Mouse (Mus musculus) urinary bladder, postnatal 14 days (tissue): ENCODE results near the gene Fam189a1.

Experiments used
- DNase-seq: peaks from one replicate; pipeline ENCODE4 v3.0.0; 2021; ENCODE audit warnings: low spot score

Fam189a1 gene

DNA sequence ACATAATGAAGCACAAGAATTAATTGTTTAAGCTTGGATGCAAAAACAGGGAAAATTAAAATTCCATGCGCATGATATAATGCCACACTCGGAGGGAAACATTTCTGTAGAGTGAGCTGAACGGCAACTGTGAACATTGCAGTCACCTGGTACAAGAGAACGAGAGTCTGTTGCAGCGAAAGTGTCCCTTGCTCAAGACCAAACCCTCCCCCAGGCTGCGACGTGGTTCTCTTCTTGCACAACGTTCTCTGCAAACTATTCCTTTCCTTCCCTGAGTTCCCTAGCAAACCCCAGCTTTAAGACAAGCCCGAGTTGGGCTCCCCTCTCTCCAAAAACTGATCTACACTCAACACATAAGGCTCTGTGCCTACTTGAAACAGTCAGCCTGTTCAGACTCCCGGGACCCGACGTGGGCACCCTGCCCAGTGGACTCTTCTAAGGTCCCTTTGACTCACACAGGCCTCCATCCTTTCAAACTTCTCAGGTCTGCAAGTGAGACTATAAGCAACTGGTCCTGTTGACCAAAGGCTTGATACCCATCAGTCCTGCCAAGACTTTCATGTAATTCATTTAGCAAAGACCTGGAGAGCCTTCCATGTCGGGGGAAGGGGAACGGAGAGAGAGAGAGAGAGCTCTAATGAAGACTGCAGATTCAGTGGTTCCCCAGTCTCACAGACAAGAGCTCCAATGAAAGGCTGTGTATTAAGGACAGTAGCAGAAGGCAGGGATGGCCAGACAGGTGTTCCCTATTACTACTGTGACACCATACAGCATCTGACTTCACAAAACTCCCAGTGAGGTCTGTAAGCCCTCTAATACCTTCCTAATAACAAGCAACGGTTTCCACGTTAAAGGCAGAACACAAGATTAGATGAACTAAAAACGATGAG lies 51.9 kb downstream of the Fam189a1 start:
- DNase-seq: no peak

DNA sequence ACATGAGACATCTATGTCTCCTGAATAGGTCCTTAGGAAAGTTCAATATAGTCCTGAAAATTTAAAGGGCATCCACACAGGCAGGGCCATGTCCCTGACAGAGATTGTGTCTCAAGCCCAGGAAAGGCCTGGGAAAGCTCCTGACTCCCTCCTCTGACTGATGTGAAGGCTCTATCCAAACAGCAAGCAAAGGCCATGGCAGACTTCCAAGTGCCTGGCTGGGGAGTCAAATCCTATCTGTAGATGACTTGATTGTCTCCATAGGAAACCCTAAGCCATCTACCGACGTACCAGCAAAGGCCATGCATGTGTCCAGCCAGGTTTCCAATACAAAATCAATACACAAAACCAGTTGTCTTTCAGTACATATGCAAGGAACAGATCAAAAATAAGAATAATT lies 54.7 kb downstream of the Fam189a1 start:
- DNase-seq: no peak

DNA sequence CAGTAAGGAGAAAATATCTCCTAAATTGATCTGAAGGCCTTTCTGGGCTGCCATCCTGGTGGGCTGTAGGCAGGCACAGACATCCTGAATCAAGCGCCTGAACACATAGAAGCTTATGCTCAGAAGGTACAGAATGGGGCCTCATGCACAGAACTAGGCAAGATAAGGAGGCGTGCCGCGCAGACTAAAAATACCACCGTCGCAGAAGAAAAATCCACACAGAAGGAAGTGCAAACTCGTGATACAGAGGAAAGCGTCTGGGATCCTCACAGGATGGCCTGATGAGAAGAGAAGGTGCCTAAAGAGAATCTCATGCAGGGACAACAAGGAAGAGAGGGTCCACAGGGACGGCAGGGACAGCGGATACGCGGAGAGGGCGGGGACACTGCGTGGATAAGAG lies 58.7 kb downstream of the Fam189a1 start:
- no peak for DNase-seq

DNA sequence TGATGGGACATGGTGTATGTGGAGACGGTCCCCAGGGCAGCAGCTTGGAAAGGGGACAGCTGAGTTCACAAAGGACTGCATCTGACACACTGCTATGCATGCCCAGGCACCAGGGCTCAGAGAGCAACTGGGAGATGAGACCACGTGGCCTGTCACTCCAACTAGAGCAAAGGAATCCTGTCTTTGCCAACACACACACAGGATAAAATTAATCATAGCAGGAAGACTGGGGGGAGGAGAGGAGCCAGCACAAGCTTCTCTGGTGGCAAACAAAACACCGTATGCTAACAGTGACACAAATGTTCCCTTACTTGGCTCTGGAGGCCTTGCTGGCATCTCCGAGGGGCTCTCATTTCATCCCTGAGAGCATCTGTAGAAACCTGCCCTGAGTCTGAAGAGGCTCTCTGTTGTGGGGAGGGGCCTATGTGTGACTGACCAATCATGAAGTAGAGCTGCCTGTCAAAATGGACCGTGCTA lies 60.7 kb downstream of the Fam189a1 start:
- DNase-seq: no peak

DNA sequence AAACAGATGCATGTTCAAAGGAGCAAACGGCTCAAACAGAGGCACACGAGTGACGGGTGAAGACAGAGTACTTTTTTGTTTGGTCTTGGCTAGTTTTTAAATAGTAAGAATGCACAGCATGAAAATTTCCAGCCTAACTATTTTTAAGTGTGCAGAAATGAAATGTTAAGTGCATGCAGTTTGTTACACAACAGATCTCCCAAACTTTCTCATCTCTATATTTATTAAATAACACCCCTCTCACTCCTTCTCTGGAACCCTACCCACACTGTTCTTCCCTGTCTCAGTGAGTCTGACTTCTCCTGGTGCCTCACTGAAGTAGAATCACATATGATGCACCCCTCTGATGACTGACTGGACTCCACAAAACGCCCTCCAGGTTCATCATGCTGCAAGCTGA lies 63.1 kb downstream of the Fam189a1 start:
- DNase-seq: no peak

DNA sequence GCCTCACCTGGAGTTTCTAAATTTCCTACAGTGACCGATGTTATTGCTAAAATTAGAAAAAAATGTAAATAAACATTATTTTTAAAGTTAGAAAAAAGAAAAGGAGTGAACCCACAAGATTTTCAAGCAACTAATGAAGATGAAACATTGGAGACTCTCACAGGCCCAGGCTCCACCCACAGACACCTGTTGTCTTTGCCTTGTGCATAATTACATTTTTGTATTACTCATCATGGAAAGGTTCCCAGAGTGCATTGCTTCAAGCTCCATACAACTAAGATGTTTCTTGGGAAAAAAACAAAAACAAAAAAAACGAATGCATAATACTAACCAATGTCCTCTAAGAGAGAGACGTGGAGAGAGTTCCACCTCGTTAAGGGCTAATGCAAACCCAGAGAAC lies 64.9 kb downstream of the Fam189a1 start:
- DNase-seq: no peak

DNA sequence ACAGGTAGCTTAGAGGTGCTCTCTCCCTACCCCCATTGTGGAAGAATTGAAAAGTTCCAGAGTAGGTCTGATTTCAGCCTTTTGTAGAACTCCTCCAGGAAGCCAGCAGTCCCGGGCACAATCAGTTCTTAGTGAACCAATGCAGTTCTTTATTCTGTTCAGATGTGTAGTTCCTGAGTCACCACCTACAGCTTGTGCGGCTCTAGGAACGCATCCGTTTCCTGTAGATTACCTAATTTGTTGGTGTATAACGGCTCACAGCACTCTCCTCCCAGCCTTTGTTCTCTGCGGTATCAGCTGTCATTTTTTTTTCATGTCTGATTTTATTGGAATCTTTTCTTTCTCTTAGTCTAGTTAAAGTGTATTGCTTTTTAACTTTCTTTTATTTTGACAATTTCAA lies 70.4 kb downstream of the Fam189a1 start:
- DNase-seq: no peak

DNA sequence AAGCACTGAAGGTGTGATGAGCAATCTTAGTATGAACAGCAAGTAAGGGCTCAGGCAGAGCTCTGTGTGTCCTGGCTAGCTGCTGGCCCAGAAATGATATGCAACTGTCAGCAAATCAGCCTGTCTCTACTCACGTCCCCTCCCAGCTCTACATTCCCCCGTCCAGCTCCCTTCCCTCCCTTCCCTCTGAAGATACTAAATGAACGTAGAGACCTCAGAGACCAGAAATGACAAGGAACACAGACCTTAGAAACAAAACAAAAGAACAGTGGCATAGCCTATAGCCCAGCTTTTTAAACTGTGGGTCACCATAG lies 73.6 kb downstream of the Fam189a1 start:
- no peak for DNase-seq

DNA sequence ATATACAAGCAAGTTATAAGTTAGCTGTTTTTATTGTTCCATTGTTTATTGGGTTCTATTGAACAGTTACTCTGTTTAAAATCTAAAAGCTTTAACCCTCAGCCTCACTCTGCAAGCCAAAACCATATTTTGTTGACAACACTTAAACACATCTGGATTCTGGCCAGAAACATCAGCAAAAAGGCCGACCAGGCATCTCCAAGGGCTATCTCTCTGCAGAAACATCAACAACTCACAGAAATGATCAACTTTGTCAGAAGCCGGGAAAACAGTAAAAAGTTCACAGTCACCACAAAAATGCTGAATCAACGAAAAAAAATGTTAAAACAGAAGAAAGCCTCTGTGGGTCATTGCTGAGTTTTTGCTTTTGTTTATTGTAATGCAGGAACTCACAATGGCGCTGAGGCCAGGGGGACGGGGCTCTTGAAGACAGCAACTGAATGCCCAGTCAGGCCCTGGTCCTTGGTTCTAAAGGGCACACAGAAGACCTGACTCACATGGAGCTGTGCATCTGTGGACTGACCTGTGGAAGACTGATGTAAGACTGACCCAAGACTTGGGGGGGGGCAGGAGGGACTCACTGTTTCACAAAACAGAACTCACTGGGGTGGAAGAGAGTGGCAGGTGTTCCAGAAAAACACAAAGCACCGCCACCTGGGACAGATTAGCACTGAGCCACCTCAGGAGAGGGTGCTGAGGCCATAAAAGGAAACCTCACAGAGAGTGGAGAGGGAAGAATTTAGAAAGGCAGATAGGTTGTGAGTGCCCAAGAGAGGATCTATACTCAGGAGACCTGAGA lies 74.2 kb downstream of the Fam189a1 start:
- DNase-seq: no peak

DNA sequence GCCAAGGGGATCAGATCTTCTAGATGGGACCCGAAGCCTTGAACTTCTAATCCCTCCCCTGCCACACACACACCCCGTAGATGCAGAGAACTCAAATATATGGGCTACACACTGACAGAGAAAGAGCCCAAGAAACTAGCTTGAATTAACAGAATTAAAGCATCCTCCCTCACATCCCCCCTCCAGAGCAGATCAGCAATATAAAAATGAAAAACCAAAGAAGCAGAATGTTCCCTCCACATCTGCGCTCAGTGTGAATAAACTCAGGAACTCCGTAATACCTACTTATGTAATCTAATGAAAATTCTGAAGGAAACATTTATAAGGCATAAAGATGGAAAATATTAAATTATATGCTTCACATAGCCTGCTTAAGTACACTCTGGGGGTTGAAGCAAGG lies 80.2 kb downstream of the Fam189a1 start:
- no peak for DNase-seq

DNA sequence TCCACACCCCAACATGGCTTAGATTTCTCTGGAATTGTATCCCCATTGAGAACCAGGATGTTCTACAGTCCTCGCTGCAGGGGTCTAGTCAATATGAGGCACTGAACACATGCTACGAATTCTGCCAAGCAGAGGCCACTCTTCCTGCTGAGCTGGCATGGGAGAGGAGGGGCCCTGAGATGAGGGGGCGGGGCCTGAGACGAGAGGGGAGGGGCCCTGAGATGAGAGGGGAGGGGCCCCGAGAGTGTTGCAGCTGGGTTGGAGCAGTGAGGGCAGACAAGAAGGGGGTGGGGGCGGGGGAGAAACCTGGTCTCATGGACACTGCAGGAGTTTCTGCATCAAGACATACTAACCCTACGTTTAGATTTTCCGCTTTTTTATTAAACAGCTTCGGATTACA lies 82.2 kb downstream of the Fam189a1 start:
- DNase-seq: no peak

DNA sequence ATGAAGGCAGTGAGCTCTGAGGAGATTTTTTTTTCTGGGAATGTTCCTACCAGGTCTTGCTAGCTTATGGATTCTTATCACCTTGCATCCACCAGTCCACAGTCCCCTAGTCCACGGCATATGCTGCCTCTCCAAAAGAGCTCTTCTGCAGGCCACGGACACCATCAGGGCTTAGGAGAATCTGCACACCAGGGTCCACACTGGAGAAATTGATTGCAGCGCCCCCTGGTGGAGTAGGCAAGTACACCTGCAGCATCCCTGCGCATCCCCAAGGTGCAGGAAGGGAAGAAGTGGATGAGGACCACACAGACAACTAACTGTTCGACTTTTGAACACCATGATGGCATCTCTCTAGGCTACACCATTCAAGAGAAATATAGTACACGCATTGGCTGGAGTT lies 82.8 kb downstream of the Fam189a1 start:
- peak; percentile 63 for DNase-seq

DNA sequence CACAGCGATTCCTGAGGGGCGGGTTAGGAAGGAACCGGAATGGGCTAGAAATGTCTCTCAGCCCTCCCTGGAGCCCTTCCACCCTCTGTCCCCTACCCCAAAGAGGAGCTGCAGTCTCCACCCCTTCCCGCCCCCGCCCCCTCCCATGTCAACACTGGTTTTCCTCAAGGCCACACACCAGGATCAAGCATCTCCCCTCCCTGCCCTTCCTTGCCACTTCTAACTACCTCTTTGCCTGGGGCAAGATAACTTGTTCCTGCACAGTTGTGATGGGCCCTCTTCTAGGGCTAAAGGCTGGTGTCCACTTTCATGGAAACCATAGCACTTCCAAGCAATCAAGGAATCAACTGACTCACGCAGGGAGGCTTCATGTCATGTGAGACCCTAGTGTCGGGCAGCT lies 90.2 kb downstream of the Fam189a1 start:
- DNase-seq: no peak

DNA sequence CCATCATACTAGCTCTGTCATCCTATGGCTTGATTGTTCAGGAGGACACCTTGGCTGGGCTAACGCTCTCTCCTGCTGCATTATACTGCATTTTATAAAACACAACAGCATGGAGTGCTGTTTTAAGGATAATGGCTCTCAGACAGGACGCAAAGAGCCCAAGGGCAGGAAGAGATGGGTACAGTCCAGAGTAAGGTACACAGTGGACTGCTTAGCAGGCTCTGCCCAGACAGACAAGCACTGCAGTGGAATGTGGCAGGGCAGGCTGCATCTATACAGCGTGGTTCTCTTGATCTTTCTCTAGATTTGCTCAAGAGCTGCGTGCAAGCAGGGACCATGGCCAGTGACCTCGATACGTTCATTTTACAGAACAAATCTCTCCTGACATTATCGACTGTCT lies 90.9 kb downstream of the Fam189a1 start:
- DNase-seq: no peak

DNA sequence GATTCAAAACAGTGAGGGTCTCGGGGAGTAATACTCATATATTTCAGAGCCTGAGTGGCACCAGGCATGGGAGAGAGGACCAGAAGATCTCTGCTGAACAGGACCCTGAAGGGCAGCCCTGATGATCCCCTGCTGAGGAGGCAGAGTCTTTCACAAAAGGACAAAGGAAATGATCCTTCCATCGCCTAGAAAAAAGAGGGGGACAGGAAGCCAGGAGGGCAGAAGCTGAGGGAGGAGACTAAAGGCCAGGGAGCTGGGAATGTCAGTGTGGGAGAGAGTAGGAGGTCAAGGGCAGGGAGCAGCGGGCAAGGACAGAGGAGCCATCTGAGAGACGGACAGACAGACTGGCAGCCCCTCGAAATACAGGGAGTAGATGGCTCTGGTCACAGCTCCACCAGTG lies 91.7 kb downstream of the Fam189a1 start:
- no peak for DNase-seq

DNA sequence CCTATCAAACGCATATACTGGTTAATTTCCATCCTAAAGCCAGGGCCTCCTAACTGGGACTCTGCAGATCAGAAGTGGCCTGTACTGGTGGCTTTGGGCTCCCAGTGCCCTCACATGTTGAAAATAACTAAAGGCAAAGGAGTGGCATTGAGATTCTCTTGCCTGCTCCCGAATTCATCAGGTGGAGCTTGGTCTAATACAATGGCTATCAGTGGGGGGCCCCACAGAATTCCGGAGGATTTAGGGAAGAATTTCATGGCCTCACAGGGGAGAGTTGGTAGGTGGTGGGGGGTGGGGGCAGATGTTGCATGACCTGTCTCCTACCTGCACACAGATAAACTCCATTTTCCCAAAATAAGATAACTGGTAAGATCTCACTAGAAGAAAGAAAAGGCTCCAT lies 92.3 kb downstream of the Fam189a1 start:
- DNase-seq: no peak

DNA sequence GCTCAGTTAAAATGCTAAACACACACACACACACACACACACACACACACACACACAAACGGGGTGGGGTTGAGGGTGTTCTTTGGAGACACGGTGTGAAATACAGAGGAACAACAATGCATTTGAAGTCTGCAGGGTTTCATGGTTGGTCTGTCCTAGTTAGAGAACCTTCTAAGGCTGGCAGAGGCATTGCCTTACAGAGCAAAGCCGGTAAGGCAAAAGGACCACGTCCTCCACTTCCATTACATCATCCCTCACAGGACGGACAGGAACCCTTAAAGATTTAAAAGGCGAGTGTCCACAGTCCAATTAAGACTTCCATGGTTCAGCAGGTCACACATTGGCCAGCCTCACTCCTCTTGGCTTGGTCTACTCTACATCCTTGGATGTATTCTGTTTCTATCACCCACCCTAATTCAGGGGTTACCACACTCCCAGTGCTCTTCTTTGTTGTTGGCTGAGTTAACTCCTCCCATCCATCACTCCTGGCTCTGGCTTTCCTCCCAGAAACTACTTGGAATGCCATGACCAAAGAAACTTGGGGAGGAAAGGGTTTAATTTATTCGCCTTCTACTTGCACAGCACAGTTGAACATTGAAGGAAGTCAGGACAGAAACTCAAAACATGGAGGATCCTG lies 96.1 kb downstream of the Fam189a1 start:
- DNase-seq: no peak

DNA sequence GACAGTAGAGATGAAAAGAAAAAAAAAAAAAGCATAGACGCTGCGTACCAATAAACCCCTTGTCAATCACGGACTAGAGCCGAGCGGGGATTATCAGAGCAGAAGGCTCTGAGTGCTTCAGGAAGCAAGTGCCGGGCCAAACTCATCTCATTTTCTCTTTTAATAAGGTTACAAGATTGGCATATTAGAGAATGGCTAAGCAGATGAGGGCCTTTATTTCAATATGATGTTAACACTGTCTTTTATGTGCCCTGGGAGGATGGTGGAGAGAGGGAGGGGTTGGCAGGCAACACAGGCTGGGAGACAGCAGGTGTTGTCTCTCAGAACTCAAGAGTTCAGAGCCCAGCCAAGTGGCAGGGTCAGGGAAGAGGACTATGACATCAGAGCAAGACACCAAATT lies 99.5 kb downstream of the Fam189a1 start:
- DNase-seq: no peak

DNA sequence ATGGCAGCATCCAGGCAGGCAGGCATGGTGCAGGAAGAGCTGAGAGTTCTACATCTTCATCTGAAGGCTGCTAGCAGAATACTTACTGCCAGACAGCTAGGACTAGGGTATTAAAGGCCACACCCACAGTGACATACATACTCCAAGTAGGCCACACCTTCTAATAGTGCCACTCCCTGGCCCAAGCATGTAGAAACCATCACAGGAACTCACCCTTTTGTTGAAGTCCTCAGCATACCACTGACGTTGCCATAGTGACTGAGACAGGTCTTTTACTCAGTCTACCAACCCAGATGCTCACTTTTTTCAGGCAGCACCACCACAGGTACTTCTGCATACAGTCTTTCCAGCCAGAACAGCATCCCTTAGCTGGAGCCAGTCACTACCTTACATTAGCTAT lies 104.4 kb downstream of the Fam189a1 start:
- no peak for DNase-seq

DNA sequence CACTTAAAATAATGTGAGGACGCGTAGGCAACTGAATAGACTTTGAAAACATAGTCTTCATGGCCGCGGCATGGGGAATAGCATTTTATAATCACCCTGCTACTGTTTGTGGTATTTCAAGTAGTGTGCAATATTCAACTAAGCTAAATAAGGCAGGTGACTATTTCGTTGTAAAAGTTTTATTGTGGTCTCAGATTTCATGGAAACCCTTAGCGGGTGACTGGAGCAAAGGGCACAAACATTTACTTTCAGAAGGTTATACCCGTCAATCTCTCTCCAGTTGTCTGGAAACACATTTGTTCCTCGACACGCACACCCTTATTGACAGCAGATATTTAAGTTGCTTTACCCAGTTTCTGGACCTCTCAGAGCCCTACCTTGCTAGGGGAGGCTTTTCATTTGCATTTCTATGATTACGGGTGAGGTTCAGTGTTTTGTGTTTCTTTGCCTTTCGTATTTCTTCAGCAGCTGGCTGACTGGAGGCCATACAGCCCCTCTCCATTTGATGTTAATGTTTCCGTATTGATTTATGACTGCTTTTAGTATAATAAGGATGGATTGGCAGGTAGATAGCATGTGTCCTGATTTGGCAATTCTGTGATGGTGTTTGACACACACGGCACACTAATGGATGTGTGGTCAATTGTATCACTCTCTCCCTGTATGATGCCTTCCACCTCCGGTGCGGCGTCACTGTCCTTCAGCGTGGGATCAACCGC lies 107.0 kb downstream of the Fam189a1 start:
- no peak for DNase-seq

DNA sequence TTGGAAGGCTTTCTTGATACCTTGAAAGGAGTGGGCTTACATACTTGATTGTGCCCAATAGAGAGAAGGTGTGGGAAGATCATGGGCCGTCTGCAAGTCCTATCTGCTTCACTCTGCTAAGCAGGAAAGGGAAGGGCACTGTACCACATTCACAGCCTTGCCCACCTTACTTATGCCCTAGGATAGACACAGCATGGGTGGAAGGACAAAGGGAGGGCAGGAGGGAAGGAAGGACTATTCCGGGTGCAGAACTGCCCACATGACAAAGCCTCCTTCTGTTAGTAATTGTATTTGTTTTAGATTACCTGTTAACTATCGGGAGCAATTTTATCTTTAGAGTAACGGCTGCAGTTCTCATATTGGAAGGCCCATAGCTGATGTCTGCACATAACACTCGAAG lies 108.7 kb downstream of the Fam189a1 start:
- DNase-seq: no peak

DNA sequence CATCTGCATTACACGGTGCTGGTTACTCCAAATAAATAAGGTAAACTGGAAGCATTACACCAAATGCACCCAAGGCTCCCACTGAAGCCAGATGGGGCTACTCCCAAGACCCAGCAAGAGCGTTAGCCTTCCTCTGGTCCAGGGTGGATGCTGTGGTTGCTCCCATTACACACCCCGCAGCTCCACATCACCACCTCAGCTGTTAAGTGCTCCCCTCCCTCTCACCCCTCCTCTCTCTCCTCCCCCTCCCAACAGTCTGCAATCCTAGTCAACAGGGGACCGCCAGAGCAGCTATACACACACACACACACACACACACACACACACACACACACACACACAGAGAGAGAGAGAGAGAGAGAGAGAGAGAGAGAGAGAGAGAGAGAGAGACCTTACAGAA lies 109.7 kb downstream of the Fam189a1 start:
- DNase-seq: no peak
